Mouse (Mus musculus): ENCODE data around the gene Adam19. TPM values are rescaled to one million over a fixed set of nuclear protein-coding genes. Genes with fewer than 3 reads are reported as not detected.

Gene Adam19
- total and polyA plus RNA-seq, 3 experiments, result 3.0 to 9.0 (median 4.5) TPM

DNA sequence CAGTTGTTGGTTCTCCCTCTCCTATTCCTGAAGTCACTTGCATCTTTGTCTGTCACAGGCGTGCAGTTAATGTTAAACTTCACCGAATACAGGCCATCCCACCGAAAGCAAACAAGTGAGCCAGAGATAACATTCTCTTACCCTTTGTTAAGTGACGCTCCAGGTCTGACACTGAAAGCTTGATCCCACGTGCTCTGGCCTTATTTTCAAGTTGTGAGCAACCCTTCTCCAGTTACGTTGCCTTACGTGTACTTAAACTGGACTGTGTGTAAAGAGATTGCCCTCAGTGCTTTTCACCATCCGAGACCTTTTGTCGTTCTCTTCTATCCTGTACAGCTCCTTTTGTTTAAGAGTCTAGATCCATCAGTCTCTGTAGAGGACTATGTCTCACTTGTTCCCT, 2.2 kb downstream of the Adam19 start:
- H3K4me3 ChIP-seq (replicated peaks in 1 of 3; ENCODE audit: low read depth in 2 of 3, low read length in 2 of 3, poor library complexity in 1 of 3), result no peak overlapping the region
- no peak for TF ChIP-seq JUN (IDR thresholded peaks at IDR 0.05; ENCODE audit: insufficient read depth, low read depth, low read length)
- no peak for TF ChIP-seq MYC (IDR thresholded peaks at IDR 0.05; ENCODE audit: low read depth, low read length)
- TF ChIP-seq CHD2 (IDR thresholded peaks at IDR 0.05; ENCODE audit: low read length), result no peak
- no peak for TF ChIP-seq USF1 (IDR thresholded peaks at IDR 0.05; ENCODE audit: low read depth, low read length)
- TF ChIP-seq NELFE (IDR thresholded peaks at IDR 0.05; ENCODE audit: low read depth, low read length), result no peak
- no peak for TF ChIP-seq RCOR1 (conservative IDR thresholded peaks at IDR 0.05; ENCODE audit: low read depth, low read length)
- no peak for TF ChIP-seq NRF1 (IDR thresholded peaks at IDR 0.05; ENCODE audit: low read depth, low read length)
- no peak for TF ChIP-seq POLR2A (IDR thresholded peaks at IDR 0.05; ENCODE audit: low read depth, low read length)
- no peak for TF ChIP-seq CHD1 (IDR thresholded peaks at IDR 0.05; ENCODE audit: low read depth, low read length)
- no peak for TF ChIP-seq MEF2A (IDR thresholded peaks at IDR 0.05; ENCODE audit: borderline replicate concordance, low read depth, low read length)
- no peak for TF ChIP-seq UBTF (IDR thresholded peaks at IDR 0.05; ENCODE audit: low read depth, low read length)
- TF ChIP-seq TCF12 (IDR thresholded peaks at IDR 0.05; ENCODE audit: low read depth, low read length), result no peak
- no peak for TF ChIP-seq RAD21 (IDR thresholded peaks at IDR 0.05; ENCODE audit: low read depth, low read length)
- TF ChIP-seq ZKSCAN1 (IDR thresholded peaks at IDR 0.05; ENCODE audit: borderline replicate concordance, low read depth, low read length), result no peak
- no peak for TF ChIP-seq TBP (conservative IDR thresholded peaks at IDR 0.05; ENCODE audit: low read depth, low read length)
- no peak for TF ChIP-seq CTCF (conservative IDR thresholded peaks at IDR 0.05 in 1 of 2, IDR thresholded peaks at IDR 0.05 in 1 of 2; ENCODE audit: low read depth in 2 of 2, low read length in 2 of 2)
- no peak for TF ChIP-seq MAX (IDR thresholded peaks at IDR 0.05; ENCODE audit: low read length)
- TF ChIP-seq MAFK (IDR thresholded peaks at IDR 0.05; ENCODE audit: insufficient replicate concordance, low read length), result no peak
- TF ChIP-seq ZNF384 (IDR thresholded peaks at IDR 0.05; ENCODE audit: low read depth, low read length), result no peak

DNA sequence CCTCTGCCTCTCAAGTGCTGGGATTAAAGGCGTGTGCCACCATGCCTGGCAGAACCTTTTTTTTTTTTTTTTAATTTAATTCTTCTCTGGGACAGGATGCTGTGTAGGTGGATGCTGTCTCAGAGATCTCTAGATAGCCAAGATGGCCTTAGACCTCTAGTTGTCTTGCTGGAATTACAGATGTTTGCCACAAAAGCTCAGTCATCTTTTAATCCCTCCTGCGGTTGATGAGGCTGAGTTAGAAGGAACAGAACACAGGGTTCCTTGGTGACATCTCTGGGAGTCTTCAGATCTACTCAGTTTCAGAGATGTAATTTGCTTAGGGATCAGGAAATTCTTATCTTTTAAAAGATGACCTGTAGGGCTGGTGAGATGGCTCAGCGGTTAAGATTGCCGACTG, 3.1 kb downstream of the Adam19 start:
- H3K36me3 ChIP-seq (replicated peaks in 1 of 2; ENCODE audit: control insufficient read depth in 1 of 2, insufficient read depth in 1 of 2, low read length in 1 of 2), result no peaks in the 10 kb centered on the region
- H3K27me3 ChIP-seq (replicated peaks), result no peaks in the 10 kb centered on the region
- peaks cover 0 to 44% of the 10 kb centered on the region in 2 experiments; a peak in 2 of 4 replicates for H3K4me1 ChIP-seq (ENCODE audit: control insufficient read depth in 1 of 2, insufficient read depth in 2 of 2)
- dilution Hi-C loops (cut with MboI; ENCODE audit: extremely low pct_ligation_motif_present, extremely low pct_unique_long_range_greater_than_20kb, low sequenced_read_pairs), result no loop called here
- in situ Hi-C loops (cut with MboI; ENCODE audit: low pct_ligation_motif_present, low pct_unique_long_range_greater_than_20kb, low sequenced_read_pairs), result no loop called here
- H3K4me3 ChIP-seq (replicated peaks in 1 of 3; ENCODE audit: low read depth in 2 of 3, low read length in 2 of 3, poor library complexity in 1 of 3), result no peak overlapping the region
- no peak for DNase-seq (ENCODE audit: extremely low read depth)
- no peak overlapping the region for H3K9ac ChIP-seq (ENCODE audit: insufficient read depth, low read depth)
- H3K9me3 ChIP-seq (replicated peaks; ENCODE audit: low read length), result no peaks in the 10 kb centered on the region
- no peak overlapping the region for H3K27ac ChIP-seq (ENCODE audit: insufficient read depth, low read depth)
- no peak for TF ChIP-seq RAD21 (IDR thresholded peaks at IDR 0.05; ENCODE audit: low read depth, low read length)
- TF ChIP-seq POLR2AphosphoS2 (IDR thresholded peaks at IDR 0.05; ENCODE audit: low read depth, low read length), result no peak
- no peak for TF ChIP-seq TBP (conservative IDR thresholded peaks at IDR 0.05; ENCODE audit: low read depth, low read length)
- no peak for TF ChIP-seq UBTF (IDR thresholded peaks at IDR 0.05; ENCODE audit: low read depth, low read length)
- no peak for TF ChIP-seq MAFK (IDR thresholded peaks at IDR 0.05; ENCODE audit: insufficient replicate concordance, low read length)
- no peak for TF ChIP-seq USF1 (IDR thresholded peaks at IDR 0.05; ENCODE audit: low read depth, low read length)
- TF ChIP-seq CHD2 (IDR thresholded peaks at IDR 0.05; ENCODE audit: low read length), result no peak
- TF ChIP-seq E2F4 (IDR thresholded peaks at IDR 0.05; ENCODE audit: insufficient replicate concordance, low read depth, low read length), result no peak
- TF ChIP-seq SIN3A (IDR thresholded peaks at IDR 0.05; ENCODE audit: low read length), result no peak
- TF ChIP-seq PAX5 (IDR thresholded peaks at IDR 0.05; ENCODE audit: low read length), result no peak
- TF ChIP-seq IRF4 (IDR thresholded peaks at IDR 0.05; ENCODE audit: low read depth, low read length), result no peak
- no peak for TF ChIP-seq GABPA (IDR thresholded peaks at IDR 0.05; ENCODE audit: insufficient replicate concordance, low read depth, low read length)
- no peak for TF ChIP-seq ZMIZ1 (IDR thresholded peaks at IDR 0.05; ENCODE audit: low read depth, low read length)
- no peak for TF ChIP-seq NELFE (IDR thresholded peaks at IDR 0.05; ENCODE audit: low read depth, low read length)
- no peak for TF ChIP-seq MAX (IDR thresholded peaks at IDR 0.05; ENCODE audit: low read length)
- TF ChIP-seq SMC3 (IDR thresholded peaks at IDR 0.05; ENCODE audit: low read depth, low read length), result no peak
- no peak for TF ChIP-seq USF2 (conservative IDR thresholded peaks at IDR 0.05; ENCODE audit: low read depth, low read length)
- TF ChIP-seq NRF1 (IDR thresholded peaks at IDR 0.05; ENCODE audit: low read depth, low read length), result no peak
- no peak for TF ChIP-seq CTCF (conservative IDR thresholded peaks at IDR 0.05 in 1 of 2, IDR thresholded peaks at IDR 0.05 in 1 of 2; ENCODE audit: low read depth in 2 of 2, low read length in 2 of 2)
- H3K4me2 ChIP-seq (ENCODE audit: insufficient read depth, low read depth, poor library complexity, severe bottlenecking), result no peak overlapping the region
- H3K79me2 ChIP-seq (replicated peaks; ENCODE audit: control insufficient read depth, extremely low read depth, insufficient read depth, poor library complexity, severe bottlenecking), result no peaks in the 10 kb centered on the region

More for the DNA sequence above, 2.2 kb downstream of the Adam19 start:
- Histone ChIP-seq H3K79me2 (replicated peaks; ENCODE audit: control insufficient read depth, extremely low read depth, insufficient read depth, poor library complexity, severe bottlenecking) (no peaks in the 10 kb centered on the region), H3K27me3 (replicated peaks) (no peaks in the 10 kb centered on the region), H3K4me2 (ENCODE audit: insufficient read depth, low read depth, poor library complexity, severe bottlenecking) (no peak overlapping the region), H3K36me3 (replicated peaks in 1 of 2; ENCODE audit: control insufficient read depth in 1 of 2, insufficient read depth in 1 of 2, low read length in 1 of 2) (no peaks in the 10 kb centered on the region), H3K27ac (ENCODE audit: insufficient read depth, low read depth) (no peak overlapping the region), H3K9ac (ENCODE audit: insufficient read depth, low read depth) (no peak overlapping the region), H3K4me1 (ENCODE audit: control insufficient read depth in 1 of 2, insufficient read depth in 2 of 2) (peaks cover 0 to 36% of the 10 kb centered on the region in 2 experiments; a peak in 2 of 4 replicates), H3K9me3 (replicated peaks; ENCODE audit: low read length) (no peaks in the 10 kb centered on the region)
- dilution Hi-C loops (cut with MboI; ENCODE audit: extremely low pct_ligation_motif_present, extremely low pct_unique_long_range_greater_than_20kb, low sequenced_read_pairs), result no loop called here
- no peak for DNase-seq (ENCODE audit: extremely low read depth)
- in situ Hi-C loops (cut with MboI; ENCODE audit: low pct_ligation_motif_present, low pct_unique_long_range_greater_than_20kb, low sequenced_read_pairs), result no loop called here
